Mouse (Mus musculus) CH12F3 (cell line): ENCODE results near the gene Bmp7.

ENCODE experiments used
- in situ Hi-C: fragments of 300-500 bp; cut with MboI; formaldehyde crosslinking; loops from 2 replicates; pipeline ENCODE4 v1.14.3; 2020; ENCODE audit warnings: low sequenced_read_pairs

Bmp7 gene

DNA sequence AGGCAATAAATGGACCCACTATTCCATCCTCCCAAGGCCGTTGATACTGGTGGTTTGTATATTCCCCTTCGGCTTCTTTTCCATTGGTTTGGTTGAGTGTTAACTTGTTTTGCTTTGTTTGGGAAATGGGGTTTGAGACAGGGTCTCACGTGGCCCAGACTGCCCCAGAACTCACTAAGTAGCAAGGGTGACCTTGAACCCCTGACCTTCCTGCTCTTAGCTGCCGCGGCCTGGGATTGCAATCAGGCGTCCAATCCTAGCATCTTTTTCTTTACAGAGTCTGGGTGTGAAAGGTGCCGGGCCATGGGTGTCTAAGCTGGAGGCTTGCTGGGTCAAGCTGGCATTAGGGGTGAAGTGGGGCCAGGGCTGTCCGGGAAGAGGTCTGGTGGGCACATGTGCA lies 79.5 kb downstream of the Bmp7 start:
- in situ Hi-C loops, result no loop called here

DNA sequence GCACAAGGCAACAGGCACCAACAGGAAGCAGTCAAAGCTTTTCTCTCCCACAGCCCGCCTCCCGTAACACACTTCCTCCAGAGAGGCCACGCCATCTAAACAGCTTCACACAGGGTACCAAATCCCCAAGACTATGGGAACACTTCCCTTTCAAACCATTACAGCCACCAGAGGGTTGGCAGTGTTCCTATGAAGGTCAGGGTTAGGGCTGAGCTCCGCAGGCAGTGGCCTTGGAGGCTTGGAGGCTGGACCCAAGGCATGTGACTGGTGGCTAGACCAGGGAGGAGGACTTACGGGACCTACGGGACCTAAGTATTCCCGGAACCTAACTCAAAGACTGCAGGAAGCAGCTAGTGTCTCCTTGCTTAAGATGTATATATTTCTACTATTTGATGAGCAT lies 80.0 kb downstream of the Bmp7 start:
- in situ Hi-C loops, result no loop called here

DNA sequence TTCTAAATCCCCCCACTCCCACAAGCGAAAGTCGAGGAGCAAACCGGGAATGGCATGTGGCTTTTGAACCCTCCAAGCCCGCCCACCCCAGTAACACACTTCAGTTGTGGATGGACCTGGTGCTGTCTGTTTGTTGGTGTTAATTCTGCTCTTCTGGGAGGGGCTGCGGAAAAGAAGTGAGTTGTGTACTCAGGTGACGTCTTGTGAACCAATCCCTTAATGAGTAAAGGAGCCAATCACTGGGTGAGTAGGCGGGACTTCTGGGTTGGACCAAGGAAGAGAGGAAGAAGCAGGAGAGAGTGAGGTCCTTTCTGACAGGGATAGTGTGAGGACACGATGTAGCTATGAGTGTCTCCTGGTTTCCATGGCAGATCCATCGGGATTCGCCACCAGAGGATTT lies 83.1 kb downstream of the Bmp7 start:
- in situ Hi-C loops, result no loop called here

DNA sequence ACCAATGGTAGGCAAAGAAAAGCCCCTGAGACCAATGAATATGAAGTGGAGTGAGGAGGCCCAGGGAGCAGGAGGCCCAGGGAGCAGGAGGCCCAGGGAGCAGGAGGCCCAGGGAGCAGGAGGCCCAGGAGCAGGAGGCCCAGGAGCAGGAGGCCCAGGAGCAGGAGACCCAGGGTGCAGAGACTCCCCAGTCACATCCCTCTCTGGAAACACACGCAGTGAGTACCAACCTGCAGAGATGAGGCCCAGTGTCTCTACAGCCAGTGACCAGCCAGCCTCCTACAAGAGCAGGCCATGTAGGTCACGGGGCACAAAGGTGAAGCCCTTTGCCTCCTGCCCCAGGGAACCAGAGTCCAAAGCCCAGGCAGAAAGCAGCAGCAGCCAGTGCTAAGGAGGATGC lies 83.6 kb downstream of the Bmp7 start:
- in situ Hi-C loops, result no loop called here

DNA sequence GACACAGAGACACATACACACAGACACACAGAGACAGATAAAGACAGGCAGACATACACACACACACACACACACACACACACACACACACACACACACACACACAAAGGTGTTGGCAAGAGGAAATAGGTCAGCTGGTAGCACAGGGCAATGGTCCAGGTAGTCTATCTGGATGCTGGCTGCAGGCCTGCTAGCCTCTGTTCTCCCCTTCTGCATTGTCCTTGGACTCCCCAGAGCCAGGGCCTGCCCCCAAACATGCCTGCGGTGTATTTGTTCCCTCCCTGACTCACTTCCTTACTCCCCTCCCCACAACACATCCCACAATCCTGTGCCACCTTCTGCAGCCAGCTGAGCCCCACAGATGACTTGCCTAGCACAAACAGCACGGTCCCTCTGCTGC lies 86.0 kb downstream of the Bmp7 start:
- in situ Hi-C loops, result no loop called here

DNA sequence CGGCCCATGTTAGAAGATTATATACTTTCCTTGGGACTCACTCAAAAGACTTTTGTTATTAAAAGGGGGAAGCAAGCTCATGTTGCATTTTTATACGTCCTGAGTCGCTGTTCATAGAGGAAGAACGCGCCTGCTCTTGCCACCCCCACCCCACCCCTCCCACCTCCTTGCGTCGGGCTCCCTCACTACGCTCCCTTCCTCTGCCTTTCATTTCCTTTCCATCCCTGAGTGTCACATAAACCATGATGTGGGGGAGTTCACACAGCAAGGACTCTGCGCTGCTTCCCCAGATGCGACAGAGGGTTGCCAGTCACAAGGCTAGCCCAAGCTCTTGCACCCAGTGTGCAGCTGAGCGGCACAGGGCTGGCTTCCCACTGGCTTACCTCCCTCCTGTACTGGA lies 88.3 kb downstream of the Bmp7 start:
- in situ Hi-C loops, result no loop called here

DNA sequence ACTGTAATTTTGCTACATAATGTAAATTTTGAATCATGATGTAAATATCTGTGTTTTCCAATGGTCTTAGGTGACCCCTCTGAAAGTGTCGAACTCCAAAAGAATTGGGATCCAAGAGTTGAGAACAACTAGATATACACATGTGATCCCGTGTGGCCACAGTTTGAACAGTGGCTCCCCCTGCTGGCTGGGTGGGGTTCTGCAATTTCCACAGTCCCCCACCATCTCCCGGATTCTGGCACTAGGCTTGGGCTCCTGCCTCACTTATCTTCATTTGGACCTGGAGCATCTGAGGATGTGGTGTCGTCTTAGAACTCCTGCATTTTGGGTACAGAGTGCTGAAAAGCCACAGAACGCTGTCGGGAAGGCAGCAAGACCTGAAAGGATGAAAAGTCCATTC lies 91.9 kb downstream of the Bmp7 start:
- in situ Hi-C loops, result no loop called here

DNA sequence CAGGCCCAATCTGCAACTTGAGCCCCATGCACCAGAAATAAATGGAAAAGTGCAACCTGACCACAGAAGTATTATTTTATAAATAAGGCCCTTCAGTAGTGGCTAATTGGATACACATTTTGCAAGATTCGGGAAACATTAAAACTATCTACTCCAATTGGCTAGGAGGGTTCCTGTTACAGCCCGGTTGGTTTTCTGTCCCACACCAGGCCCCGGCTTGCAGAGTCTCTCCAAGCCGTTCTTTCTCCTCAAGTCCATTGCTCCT lies 93.9 kb downstream of the Bmp7 start:
- in situ Hi-C loops, result no loop called here

DNA sequence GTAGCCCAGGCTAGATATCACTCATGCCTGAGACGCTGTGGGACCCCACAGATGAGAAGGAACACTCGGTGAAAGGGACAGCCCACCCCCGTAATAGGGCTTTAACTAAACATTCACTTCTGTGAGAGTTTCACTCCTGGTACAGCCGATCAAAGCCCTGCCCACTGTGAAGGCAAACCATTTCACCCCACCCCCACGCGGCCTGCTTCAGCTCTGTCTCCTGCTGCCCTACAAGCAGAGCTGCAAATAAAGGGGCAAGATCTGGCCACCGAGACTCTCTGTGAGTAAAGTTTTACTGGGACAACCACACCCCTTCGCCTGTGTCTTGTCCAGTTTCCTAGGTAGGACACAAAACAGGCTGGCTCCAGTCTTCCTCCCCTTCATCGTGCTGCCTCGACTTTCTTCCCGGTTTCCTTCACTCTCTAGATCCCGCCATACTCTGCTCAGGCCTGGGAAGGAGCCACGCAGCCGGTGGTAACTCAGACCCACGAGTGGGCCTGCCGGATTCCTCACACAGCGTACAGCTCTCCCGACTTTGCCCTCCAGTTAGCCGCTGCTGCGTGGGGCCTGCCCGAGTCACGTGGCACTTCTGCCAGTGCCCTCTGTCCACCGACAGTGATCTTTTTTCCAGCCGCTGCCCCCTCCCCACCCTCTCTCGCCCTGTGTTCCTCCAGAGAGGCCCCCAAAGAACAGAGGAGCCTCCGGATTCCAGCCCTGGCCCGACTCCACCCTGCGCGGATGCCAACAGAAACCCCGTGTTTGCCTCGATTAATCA lies 94.4 kb downstream of the Bmp7 start:
- in situ Hi-C loops, result no loop called here

DNA sequence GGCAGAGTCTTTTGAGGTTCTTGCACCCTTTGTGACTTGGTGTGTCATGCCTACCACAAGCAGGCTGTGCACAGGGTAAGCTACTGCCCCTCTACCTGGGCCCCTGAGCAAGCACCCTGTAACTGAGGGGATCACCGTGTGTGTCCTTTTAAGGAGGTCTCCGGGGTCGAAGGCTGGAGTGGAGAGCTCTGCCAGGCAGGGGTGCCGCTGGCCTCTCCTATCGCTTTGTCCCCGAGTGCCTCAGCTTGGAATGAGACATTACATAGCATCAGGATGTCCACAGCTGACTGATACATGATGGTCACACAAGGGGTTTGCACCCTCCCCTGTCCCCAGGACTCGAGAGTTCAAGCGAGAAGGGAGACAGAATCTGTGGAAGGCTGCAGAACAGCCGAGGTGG lies 96.2 kb downstream of the Bmp7 start:
- in situ Hi-C loops, result no loop called here

DNA sequence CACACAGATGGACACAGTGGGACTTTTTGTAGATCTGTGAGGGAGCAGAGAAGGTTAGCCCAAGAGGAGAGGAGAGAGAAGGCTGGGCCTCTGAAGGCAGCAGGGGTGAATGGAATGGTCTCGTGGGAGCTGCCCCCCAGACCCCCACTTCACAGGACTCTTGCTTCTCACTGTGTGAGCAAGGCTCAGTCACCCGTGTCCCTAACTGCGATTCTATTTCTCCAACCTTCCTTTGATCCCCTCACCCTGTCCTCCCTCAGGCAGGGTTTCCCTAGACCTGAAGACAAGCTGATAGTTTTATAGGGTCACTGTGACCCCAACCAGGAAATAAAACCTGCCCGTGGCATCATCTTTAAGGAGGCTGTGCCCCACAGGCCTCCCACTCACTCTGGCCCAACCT lies 97.8 kb downstream of the Bmp7 start:
- in situ Hi-C loops, result no loop called here

DNA sequence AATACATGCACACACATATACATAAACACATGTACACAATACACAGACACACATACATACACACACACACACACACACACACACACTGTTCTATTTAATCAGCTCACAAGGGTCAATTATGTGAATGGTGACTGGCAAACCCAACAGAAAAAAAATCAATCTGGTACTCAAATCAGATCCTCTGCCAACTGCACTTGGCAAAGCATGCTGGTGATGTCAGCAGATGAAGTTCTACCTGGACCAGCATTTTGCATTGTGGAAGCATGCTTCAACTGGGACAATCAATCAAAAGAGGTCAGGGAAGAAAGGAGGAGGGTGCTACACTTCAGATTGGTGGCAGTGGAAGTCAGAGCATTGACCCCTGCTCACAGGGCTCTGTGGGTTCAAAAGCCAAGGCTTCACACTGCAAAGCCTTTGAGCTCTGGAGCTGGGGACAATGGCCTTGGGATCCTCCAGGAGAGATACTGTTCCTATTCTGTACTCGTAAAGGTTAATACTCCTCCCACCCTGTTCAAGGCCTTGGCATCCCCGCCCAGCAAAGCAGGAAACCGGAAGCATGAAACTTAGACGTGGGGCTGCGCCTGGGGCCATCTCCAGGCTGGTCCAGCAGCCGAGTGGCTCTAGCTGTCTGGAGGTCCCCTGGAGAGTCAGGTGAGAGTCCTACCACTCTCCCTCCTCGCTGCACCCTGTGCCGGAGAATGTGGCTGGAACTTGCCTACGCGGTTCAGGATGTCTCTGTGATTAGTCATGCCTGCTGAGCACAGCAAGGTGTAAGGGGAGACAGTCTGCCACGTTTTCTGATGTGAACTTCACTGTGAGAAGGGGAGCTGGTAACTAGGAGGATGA lies 99.0 kb downstream of the Bmp7 start:
- in situ Hi-C loops, result no loop called here

DNA sequence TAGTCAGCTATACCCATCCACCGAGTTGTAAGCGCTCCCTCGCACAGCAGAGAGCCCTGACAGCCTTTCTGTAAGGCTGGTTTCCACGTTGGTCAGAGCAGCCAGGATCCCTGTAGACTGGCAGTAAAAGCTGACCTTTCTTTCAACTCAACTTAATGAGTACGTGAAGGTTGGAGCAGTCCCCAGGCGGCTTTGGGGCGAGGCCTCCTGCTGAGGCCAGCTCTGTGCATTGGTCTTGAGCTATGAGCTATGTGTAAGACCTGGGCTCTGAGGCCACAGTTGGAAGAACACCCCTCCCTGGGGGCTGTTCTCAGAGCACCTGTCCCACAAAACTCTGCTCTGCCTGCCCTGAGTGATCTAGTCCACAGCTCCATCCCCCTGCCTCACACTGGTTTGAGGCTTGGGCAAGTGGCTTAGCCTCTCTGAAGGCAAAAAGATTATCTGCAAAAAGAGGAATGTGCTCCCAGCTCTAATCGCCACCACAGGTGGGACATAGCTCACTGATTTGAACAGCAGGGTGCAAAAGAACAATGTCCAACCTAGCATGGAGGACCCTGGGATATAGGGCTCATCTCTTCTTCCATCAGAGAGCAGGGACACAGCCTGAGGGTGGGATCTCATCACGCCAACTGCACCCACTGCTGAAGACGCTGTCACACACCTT lies 100.7 kb downstream of the Bmp7 start:
- in situ Hi-C loops, result loop anchor here (10.0 kb wide), 2 partner anchors 155 to 245 kb away; no protein-coding TSS in a partner anchor

DNA sequence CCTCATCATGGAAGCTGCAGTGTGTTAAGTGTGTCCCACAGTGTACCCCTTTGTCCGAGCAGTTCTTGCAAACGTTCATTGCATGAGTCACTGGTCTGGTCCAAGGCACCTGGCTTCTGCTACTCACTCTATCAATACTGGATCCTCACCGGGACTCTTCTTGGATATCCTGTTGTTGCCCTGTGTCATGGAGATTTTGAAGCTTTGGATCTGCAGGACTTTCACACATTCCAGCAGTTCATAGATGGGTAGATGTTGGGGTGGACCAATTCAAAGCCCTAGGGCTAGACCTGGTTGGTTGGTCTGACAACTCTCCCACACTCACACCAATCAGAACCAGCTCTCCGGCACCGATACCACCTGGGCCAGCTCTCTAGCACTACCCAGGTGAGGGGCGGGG lies 103.6 kb downstream of the Bmp7 start:
- in situ Hi-C loops, result loop anchor here (10.0 kb wide), 2 partner anchors 158 to 248 kb away; no protein-coding TSS in a partner anchor

DNA sequence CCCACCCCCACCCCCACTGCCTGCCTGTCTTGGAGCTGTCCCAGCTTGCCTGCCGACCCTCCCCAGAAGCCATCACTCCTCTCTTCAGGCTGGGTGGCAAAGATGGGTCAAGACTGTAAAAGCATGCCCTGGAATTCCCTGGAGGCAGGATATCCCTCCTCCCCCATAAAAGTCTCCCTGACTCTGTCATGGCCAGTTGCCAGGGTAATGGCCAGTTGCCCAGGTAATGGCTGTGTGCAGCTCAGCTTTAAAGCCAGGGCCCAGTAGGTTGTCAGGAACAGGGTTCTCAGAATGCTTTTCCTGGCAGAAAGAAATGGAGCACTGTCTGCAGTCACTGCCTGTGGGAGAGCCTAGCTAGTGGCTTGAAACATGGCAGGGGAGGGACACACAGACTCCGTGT lies 106.9 kb downstream of the Bmp7 start:
- in situ Hi-C loops, result loop anchor here (10.0 kb wide), 2 partner anchors 162 to 252 kb away; no protein-coding TSS in a partner anchor

DNA sequence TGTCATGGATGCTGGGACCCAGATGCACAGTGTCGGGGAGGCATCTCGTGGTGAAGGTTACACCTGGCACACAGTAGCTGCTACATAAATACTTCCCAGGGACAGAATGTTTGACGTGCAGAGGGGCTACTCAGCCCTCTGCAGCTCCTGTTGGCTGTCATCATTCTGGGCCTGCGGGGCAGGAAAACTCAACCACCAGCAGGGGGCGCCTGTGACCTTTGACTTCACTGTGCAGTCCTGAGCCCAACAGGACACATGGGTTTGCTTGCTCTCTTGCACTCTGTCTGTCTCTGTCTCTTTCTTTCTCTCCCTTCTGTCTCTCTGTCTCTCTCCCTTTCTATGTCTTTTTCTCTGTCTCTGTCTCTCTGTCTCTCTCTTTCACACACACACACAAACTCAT lies 108.4 kb downstream of the Bmp7 start:
- in situ Hi-C loops, result loop anchor here (10.0 kb wide), 2 partner anchors 163 to 253 kb away; no protein-coding TSS in a partner anchor

DNA sequence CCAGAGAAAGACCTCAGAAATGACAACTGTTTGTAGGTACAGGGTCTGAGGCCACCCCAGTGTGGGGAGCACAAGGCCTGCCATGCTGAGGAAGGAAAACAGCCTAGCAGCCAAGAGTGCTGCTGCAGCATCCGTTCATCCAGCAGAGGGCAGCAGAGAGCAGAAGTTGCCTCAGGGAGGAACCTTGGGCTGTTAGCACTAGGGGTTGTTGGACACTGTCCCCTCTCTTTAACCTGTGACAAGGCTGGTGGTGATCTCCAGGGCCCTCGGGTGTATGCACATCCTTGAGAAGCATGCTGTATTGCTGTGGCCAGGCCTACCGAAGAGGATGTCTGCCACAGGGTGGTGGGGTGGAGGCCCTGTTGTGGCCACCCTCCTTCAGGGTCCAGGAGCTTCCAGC lies 109.0 kb downstream of the Bmp7 start:
- in situ Hi-C loops, result loop anchor here (10.0 kb wide), 2 partner anchors 164 to 254 kb away; no protein-coding TSS in a partner anchor

DNA sequence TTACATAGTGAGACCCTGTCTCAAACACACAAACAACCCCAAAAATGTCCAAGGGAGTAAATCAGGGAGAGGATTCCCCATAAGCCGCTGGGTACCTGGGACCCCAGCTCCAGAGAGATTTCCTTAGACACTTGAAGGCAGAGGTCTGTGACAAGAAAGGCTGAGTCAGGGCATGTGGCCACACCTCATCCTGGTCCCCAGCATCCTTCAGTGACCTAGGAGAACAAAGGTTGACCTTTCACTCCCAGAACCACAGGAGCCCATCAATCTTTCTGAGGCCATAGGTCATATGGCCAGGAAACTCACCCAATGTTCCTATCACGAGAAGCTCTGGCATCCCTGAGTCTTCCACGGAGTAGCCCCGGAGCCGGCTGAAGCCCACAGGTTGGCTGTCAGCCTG lies 111.9 kb downstream of the Bmp7 start:
- in situ Hi-C loops, result no loop called here

DNA sequence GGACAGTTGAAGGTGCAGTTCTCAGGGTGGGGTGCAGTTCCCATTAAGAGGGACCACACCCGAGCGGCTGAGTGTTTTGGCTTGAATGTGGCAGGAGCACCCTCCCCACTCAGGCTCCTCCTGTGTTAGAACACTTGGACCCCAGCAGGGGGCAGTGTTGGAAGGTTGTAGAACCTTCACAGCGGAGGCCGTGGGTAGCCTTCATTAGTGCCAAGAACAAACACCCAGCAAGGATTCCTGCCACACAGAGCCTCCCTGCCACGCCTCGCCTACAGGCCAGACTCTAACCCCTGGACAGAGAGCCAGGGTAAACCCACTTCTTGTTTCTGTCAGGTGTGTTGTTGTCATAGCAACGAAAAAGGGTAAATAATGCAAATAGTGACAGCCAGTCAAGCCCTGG lies 112.6 kb downstream of the Bmp7 start:
- in situ Hi-C loops, result no loop called here

DNA sequence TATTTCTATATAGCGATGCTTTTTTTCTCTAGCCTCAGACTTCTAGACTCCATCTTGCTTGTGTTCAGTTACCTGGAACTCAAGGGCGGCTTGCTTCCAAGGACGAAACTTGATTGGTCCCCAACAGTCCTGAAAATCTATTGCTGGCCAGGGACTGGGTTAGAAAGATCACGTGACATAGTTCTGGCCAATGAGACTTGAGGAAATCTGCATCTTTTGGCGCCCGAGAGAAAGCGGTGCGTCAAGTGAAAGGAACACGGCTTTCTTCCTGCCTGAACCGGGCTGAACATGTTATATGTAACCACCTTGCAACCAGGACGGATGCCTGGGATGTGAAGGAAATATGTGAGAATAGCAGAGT lies 114.4 kb downstream of the Bmp7 start:
- in situ Hi-C loops, result no loop called here

DNA sequence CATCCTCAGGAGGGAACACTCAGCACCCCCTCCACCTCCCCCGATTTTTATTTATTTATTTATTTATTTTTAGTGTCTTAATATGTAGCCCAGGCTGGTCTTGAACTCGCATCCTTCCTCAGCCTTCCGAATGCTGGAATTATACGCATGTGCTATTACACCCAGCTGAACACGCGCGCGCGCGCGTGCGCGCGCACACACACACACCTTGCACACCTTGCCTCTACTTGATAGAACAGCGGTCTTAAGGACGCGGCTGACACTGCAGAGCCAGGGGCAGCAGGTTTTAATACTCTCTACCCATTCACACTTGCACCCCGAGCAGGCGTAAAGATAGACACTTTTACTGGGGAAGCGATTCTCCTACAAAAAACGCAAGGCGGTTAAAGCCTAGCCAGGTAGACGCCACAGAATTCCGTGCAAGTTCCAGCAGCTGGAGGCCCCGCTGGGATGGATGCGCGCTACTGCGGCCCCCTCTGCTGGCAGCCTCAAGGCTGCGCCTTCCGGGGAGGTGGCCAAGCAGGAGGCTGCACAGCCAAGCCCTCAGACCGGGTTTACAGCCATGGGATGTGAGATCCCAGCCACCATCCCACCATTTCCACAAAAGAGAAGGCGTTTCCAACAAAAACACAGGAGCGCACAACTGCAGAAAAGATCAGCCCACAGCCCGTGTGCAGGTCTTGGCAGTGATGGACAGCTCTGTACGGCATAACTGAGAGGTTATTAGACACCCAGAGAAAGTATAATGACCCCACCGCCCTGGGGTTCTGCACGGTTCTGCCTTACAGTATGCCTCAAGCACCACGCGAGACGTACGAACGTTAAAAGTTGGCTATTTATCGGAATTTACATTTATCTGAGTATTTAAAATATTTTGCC lies 115.0 kb downstream of the Bmp7 start:
- in situ Hi-C loops, result no loop called here
